Mouse (Mus musculus) MEL-GATA-1-ER (cell line): Measurements from ENCODE around the gene Snx10.
A peak's percentile ranks its signal among the peaks of the same experiment; 100 is the strongest.

Experiments used
- DNase-seq: peaks from one replicate; pipeline ENCODE4 v3.0.0-alpha.2; 2012; ENCODE audit warnings: low read depth; ENCODE audit errors: extremely low read depth

The Snx10 gene

DNA sequence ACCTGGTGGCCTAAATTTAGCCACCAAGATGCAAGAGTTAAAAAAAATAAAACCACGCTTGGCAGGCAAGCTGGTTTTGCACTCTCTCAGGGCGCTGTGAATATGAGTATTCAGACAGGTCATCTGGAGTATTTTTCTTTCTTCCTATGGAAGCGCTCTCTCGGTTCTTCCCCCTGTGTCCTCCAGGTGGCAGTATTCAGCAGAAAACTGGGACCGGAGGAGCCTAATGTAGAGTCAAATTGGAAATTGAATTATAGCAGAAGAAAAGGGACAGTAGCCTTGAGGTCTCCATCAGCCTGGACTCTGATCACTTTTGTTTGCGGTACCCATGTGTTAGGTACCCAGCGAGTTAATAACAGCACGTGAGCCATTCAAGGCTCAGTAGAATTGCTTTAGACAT is 62.3 kb downstream of the Snx10 start:
- DNase-seq, result peak; percentile 31

DNA sequence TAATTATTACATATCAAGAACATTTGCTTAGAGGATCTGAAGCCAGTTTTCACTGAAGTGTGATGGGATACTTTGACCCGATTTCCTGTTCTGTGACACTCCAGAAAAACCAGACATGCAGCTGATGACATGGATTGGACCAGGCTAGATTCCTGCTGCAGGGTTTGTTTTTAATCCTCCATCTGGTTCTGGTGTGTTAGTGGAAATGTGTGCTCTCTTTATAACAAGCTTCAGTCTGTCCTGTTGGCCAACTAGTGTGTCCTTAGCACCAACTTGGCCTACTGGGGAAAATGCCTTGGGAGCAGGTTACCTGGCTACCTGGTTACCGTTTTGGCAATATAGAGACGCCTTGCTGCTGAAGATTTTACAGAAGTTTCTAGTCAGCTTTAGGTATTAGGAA is 63.6 kb downstream of the Snx10 start:
- no peak for DNase-seq

DNA sequence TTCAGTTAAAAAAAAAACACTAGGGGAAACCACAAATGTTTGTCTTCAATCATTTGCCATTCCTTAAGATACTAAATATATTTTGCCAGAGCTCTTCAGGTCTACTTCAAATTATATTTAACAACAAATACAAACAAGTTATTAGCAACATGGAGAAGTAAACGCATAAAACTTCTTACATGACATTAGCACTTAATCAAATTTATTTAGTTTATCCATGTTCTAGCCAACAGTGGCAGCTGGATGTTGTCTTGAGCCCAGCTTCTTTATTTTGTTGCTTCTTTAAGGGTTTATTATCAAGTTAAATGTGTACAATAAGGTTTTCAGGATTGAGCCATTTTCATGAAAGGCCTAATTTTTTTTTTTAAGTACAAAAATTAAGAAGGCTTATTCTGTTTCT is 67.6 kb downstream of the Snx10 start:
- no peak for DNase-seq

DNA sequence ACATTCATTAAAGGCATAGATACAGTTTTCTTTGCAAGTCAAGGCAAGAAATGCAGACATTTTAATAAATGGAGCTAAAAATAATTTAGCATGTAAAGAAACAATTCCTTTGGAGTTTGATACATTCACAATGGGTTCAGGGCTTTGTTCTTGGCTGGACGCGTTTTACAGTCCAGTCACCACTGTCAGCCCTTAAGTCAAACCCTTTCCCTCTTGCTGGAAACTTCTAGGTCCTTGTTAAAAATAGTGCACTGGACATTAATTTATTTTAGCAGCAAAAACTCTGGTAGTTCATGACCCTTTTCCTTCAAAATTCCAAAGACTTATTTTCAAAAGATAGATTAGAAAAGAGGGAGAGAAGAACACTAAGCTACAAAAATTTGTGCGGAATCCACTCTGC is 68.1 kb downstream of the Snx10 start:
- no peak for DNase-seq

DNA sequence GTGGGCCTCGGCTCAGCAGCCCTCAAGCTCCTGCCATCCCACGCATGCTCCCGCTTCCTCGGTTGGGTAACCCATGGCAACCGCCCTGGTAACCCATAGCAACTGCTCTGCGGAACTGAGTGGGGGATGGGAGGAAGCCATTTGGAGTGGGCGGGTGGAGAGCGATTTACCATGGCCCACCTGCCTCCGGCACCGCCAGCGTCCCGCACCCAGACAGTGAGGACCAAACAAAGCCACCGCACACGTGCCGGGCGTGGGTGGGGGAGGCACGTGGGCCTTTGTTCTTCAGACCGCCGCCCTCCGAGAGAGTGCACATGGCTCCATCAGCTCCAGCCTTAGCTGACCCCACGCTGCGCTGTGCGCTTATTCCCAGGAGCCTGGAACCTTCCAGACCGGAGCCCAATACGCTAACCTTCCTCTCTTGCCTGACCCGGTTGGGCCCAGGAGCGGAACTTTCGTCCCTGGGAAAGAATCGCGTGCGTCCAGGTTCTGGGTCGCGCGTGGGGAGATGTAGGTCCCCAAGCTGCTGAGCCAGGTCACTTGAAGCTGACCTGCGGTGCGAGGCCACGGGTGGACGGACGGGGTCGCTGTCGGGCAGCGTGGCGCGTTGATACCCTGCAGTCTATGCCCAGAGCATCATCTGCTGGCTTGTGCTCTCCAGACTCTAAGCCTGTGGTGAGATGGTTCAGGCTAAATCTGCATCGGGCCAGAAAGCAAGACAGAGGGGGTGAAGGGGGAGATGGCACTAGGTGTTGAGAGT is 68.8 kb downstream of the Snx10 start:
- no peak for DNase-seq

DNA sequence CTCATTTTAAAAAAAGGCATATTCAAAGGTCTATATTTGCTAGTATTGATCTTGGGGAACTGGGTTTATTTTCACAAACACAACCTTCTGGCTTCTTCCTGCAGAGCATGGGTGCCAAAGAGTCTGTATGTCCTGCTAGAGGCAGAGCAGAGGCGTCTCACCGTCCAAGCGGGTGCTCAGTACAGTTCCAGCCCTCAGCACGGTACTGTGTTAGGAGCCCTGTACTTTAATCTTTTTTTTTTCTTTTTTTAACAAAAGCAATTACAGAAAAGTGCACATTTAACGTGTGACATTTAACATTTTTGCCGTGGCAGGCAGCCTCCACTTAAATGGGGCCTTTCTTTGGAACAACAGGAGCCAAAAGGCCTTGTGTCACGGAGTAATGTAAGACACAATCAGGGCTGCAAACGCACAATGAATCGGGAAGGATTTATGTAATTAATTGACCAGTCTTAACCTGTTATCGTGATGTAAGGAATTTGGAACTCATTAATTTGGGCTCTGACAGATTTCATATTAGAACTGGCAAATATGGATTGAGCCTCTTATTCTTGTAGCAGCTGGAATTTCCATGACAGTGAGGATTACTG is 69.8 kb downstream of the Snx10 start:
- no peak for DNase-seq

DNA sequence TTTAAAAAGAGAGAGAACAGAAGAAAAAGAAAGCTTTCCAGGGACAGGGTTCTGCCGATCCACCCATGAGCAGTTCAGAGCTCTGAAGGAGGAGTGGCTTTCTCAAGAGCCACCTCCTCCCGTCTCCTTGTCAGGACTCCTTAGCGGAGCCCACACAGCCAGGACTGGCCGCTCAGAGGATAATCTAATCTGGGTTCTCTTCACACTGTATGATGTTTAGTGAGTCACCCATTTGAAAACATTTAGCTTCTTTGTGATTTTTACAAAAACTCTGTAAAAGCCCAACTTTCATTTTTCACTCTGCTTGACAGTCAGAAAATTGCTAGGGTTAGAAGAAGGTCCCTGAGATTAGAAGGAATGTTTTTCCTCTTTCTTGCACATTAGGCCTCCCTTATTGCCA is 70.8 kb downstream of the Snx10 start:
- no peak for DNase-seq

DNA sequence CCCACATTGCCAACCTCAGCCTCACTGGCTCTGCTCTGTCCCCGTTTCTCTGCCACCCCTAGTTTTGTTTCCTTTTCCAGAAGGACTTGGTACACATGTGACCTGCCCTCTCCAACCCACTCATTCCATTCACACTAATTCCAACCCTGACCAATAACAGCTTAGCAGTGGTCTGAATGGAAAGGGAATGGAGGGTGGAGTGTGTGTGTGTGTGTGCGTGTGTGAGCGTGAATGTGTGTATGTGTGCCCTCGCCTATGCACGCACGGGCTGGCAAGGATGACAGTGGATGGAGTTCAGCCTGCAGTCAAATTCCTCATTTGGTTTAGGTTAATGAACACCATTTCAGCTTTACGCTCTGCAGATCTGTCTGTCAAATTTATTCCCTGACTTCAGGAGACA is 74.4 kb downstream of the Snx10 start:
- DNase-seq, result no peak

DNA sequence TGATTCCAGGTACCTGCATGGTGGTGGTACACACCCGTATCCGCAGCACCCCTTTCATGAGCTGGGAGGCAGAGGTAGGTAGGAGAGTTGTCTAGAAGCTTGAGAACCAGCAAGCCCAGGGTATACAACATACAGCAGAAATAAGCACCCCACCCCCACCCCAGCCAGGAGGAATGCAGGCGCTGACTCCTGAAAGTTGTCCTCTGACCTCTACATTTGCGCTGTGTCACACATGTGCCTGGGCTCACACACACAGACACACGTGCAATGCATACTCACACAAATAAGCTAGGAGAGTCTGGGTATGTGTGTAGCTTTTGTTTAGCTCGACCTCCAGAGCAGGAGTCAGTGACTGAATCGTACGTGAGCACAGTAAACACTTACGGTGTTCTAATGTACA is 76.7 kb downstream of the Snx10 start:
- DNase-seq, result no peak

DNA sequence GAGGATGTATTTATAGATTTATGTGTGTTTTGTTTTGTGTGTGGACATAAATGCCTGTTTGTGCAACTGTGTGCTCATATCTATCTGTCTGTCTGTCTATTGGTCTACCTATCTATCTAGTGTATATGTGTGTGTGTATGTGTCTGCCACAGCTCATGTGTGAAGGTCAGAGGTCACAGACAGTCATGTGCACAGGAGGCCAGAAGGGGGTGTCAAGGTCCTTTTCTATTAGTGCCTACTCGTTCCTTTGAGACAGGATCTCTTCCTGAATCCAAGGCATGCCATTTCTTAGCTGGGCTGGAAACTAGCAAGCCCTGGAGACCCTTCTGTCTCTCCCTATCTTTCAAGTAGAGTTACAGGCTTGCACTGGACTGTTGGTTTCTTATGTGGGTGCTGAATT is 78.6 kb downstream of the Snx10 start:
- DNase-seq, result no peak

DNA sequence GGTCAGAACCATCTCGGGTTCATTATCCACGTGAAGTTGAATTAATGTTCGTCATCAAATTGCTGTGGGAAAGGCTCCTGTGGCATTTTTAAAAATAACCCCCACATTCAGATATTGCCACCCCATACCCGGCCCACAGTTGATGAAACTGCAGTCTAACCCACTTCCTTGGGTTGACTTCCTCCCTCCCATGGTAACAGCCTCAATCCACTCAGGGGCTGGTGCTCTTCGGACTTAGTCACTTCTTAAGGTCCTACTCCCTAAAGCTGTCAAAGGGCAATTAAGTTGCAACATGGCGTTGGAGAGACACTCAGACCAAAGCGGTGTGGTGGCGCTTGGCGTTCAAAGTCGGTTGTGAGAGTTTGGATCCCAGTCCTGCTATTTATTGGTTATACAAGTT is 80.0 kb downstream of the Snx10 start:
- no peak for DNase-seq

DNA sequence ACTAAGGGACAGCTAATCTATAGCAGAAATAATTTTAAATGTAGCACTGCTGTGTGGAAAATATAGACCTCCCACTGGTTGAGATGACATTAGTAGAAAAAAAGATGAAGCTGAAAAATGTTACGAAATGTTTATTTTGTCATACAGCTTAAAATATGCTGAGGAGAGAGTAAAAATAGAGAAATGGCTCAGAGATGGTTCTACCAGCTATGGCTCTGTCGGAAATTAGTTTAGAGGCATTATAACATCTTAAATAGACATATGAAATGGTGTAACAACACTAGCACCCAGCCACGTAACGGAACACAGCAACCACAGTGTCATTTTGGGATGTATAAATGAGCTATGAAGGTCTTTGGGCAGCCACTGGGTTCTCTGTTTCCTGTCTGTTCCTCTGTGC is 82.5 kb downstream of the Snx10 start:
- no peak for DNase-seq

DNA sequence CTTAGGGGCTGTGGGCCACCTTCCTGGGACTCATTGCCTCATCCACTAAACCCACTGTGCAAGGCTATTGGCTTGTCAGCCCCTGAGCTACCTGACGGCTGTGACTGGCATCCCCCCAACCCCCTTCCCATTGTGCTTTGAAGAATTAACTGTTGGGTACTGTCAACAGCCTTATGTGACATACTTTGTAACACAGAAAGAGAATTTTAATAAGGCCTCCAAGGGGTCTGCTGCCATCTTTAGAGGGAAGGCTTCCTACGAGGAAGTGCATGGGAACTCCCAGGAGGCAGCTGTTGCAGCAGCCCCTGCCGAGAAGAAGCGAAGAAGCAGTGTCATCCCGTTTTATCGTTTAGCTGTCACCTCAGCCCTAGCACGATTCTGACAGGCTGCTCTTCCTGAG is 83.1 kb downstream of the Snx10 start:
- no peak for DNase-seq

DNA sequence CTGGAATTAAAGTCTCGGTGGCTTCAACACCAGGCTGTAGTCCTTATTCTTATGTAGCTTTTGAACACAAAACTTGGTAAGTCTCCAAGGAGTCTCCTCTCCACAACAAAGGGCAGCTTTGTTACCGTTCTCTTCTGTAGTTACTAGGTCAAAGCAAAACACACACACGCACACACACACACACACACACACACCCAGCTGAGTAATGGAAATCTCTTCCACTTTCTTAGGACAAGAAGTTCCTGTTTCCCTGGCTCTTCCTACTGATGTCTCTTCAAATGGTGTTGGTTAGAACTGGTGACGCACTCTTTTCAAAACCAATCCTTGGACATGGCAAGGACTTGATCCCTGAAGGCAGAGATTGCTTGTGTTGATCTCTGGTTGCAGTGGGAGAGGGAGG is 87.9 kb downstream of the Snx10 start:
- no peak for DNase-seq

DNA sequence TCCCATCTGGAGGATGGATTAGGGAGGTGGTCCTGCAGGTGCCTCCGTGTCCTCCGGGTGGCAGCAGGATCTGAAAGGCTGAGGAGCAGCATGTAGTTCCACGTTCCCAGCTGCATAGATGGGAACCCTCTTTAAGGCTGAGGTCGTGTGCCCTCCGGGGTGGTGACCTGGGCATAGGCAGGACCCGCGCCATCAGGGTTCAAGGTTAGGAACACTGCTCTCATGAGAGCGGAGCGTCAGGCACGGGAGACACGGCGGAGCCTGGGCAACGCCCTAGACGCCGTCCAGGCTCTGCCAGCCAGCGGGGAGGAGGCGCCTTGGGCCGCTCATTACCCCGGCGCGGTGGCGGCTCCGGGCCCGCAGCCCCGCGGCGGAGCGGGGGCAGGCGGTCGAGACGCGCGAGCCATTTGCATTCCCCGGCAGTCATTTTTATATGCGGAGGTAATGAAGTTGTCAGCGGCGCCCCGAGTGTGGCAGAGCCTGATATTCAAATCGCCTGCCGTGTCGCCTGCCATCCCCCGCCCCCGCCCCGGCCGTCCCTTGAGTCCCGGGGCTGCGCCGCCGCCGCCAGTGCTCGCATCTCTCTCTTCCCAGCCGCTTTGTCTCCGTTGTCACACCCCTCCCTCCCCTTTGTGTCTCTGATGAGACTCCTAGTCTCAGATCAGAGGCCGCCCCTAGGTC is 88.8 kb downstream of the Snx10 start:
- DNase-seq, result no peak

DNA sequence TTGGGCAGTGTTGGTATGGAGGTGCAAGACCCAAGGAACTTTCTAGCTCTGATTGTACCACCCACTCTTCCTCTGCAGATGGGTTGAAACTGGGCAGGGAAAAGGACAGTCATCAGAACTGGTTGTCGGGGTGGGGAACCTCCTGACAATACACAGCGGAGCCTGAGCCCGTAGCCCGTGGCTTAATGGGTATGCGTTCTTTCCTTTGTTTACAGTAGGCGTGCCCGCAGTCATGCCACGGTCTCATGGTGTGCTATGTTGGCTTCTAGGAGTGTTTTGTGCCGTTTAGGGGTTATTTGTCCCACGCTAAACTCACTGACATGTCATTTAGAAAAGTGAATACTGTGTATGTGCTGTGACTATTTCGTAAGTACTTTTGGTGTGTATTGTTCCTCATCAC is 90.0 kb downstream of the Snx10 start:
- no peak for DNase-seq

DNA sequence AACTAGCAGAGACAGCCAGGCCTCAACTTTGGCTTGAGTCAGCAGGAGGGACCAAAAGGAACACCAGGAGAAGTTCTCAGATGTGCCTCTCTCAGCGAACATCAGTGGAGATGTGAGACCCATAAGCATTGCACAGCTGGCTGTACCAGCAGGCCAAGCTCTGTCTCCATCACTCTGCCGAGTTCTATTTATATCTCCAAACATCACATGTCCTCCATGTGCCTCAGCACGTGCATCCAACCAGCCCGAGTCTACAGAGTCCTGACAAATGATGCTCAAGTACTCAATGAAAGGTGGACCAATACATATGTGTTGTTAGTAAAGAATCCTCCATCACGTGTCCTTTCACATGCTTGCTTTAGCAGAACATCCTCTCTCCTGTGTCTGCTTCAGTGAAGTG is 103.1 kb downstream of the Snx10 start:
- no peak for DNase-seq

DNA sequence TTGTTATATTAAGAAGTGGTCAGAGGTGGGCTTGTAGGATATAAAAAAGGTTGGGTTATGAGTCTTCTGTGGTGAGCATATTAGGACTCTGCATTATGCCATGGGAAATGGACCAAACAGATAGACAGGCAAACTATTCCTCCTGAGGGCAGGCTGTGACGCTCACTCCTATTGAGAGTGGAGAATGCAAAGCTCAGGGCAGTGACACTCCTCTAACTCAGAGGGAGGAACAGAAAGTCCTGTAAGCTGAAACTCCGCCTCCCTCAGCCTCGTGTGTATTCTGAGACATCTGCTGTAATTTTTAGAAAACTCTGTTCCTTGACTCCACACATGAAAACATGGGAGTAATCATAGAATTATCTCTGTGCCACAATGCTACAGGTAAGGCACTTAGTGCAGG is 106.0 kb downstream of the Snx10 start:
- no peak for DNase-seq

DNA sequence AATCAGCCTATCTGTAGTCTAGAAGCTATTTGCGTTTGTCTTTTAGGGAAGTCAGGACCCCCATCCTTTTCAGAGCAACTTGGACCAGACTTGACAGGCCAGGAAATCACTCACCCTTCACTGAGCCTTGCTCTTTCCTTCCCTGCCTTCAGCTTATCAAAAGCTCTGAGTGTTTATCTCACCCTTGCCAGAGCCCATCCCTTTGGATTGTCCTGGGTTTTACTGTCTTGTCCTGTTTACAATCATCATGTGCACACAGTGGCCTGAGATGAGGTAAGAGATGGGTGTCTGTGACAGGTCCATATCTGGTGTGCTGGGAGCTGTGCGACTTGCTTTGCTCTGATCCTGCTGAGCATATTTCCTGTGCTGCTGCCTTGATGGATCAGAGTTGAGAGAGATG is 106.5 kb downstream of the Snx10 start:
- no peak for DNase-seq

DNA sequence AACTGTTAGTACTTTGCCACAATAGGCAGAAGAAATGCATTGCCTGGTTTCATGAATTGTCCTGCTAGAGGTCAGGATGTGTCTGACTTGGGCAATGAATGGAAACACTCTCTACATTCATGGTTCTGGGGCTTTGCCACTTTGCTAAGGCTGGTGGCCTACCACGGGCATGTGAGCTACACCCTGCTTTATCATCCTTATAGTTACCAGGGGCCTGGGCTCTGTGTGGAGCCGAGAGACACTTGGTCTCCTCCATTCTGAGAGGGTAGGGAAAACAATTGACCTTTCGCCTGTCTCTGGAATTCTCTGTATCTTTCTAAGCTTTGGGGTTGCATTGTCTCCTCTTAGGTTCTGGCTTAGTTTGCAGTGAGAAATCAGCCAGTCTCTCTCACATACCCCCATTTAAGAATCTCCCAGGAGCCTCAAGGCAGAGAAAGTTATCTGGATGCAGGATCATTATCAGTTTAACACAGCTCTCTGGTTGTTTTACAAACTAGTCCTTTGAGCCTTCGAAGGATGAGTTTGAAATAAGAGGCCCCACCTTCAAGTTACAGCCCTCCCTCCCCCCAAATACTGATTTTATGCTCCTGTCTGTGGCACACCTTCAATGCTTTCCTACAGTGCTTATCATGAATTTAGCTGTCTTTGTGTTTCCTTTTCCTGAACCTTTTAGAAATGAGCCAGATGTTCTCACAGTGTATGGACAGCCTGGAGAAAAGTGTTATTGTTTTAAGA is 109.4 kb downstream of the Snx10 start:
- DNase-seq, result no peak

DNA sequence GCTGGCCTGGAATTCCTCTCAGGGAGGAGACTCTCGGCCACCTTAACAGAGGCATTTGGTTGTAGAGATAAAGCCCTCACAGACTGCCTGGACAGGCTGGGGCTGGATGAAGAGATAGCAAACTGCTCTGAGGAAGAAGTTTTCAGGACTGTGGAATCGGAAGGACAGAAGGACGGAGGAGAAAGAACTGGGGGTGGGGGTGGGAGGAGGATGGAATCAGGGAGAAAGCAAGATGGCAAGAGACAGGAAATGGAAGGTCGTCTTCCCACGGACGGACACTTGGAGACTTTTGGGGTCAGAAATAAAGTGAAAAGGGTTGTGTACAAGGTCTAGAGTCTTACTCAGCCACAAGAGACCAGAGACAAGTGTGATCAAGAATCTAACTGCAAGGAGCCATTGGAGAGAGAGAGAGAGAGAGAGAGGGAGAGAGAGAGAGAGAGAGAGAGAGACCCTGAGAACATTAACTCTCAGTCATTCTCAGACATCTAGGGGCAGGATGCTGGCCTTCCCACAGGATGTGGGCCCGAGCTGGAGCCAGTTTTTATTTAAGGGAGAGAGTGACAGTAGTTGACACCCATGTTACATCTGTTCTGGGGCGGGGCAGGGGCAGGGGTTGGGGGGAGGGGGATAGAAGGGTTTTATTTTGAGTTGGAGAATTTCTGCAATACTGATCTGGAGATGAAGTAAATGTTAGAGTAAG is 110.1 kb downstream of the Snx10 start:
- peak; percentile 6 for DNase-seq
